Mouse (Mus musculus) hindbrain, embryonic 12.5 days (tissue): ENCODE data around the gene Zfp648. TPM values are rescaled to one million over a fixed set of nuclear protein-coding genes. Genes with fewer than 3 reads are reported as not detected.

Experiments
- ATAC-seq: fragments of 200-750 bp; cut with Nextera tagmentation; 2 replicates; pipeline ENCODE4 v1.8.0; 2017; ENCODE audit warnings: moderate TSS enrichment; ENCODE audit not compliant: low FRiP score
- H3K27ac ChIP-seq: fragments of 300-500 bp; sonication (generic); 2 replicates; pipeline ENCODE4 v1.5.1; 2016; ENCODE audit warnings: mild to moderate bottlenecking
- H3K27me3 ChIP-seq: fragments of 300-500 bp; sonication (generic); 2 replicates; pipeline ENCODE4 v1.6.1; 2016; ENCODE audit warnings: mild to moderate bottlenecking
- H3K36me3 ChIP-seq: fragments of 300-500 bp; sonication (generic); 2 replicates; pipeline ENCODE4 v1.6.1; 2016; ENCODE audit warnings: mild to moderate bottlenecking
- H3K4me1 ChIP-seq: fragments of 300-500 bp; sonication (generic); 2 replicates; pipeline ENCODE4 v1.6.1; 2016
- H3K4me2 ChIP-seq: fragments of 300-500 bp; sonication (generic); replicated peaks from 2 replicates; pipeline ENCODE4 v1.6.1; 2016; ENCODE audit warnings: mild to moderate bottlenecking
- H3K4me3 ChIP-seq: fragments of 300-500 bp; sonication (generic); 2 replicates; pipeline ENCODE4 v1.5.1; 2016; ENCODE audit warnings: mild to moderate bottlenecking
- H3K9ac ChIP-seq: fragments of 300-500 bp; sonication (generic); 2 replicates; pipeline ENCODE4 v1.6.1; 2016; ENCODE audit warnings: mild to moderate bottlenecking, moderate library complexity
- H3K9me3 ChIP-seq: fragments of 300-500 bp; sonication (generic); replicated peaks from 2 replicates; pipeline ENCODE4 v1.6.1; 2016; ENCODE audit warnings: mild to moderate bottlenecking
- WGBS: fragments of 180-500 bp; shearing (Covaris S2); methylation state at CpG from one replicate; pipeline ENCODE4 v1.1.7; 2016; 5-methylcytosine and 5-hydroxymethylcytosine counted together
- polyA plus RNA-seq: library from polyadenylated mRNA; unstranded; fragments of >200 nt; fragmentation: Nextera tagmentation; extraction: Ambion mirVana; gene quantifications from 2 replicates; pipeline ENCODE4 v1.2.1, GENCODE M21; 2016

Gene Zfp648
- polyA plus RNA-seq: 0.72 and 1.1 TPM in 2 replicates

DNA sequence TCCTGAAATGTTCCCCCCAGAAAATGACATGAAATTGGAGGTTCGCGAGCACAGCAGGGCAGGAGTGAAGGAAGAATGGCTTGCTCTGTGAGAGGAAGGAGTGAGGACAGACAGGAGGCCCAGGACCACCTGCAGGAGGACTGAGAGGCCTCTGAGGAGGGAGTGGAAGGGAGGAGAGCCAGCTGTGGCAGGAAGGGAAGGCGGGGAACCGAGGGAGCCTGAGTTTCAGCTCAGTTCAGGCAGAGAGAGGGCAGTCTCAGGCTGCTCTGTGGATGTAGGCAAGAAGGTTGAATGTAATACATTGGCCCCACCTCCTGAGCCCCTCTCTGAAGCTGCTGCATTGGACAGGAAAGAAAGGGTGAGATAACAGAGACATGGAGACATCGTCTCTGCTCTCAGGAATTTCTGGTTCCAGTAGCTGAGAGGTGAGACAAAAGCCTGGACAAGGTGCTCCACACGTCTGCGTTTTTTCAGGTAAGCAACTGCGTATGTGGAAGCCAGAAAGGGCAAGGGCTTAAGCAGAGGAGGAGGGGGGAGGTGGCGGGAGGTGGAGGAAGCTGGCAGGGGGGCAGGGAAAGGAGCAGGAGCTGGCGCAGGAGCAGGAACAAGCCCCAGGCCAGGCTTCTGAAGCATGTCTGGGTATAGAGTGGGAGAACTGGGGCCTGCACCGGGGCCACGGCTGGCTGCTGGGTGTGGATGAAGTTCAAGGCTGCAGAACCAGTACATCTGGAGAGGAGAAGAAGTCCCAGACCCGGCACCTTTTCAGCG lies at the start of gene Zfp648:
Zfp648 (plus strand) TSS at position 233 of the 768 bp plus-strand sequence.
- Histone ChIP-seq H3K4me2 (0 out of 2 replicates have a peak within 1 kb of the TSS, but pooled peaks have one; percentile 1), H3K4me1 (peaks cover 11% of the 10 kb centered on the region), H3K4me3 (no peak within 1 kb of the TSS), H3K27ac (no peak within 1 kb of the TSS; the same call in 1 of the 2 replicates), H3K27me3 (peaks cover 37% of the 10 kb centered on the region), H3K36me3 (no peaks in the 10 kb centered on the region), H3K9ac (no peak within 1 kb of the TSS), H3K9me3 (no peaks in the 10 kb centered on the region)
- no peak for ATAC-seq
- 36% methylated on average over 14 of the region's 14 CpGs for WGBS

DNA sequence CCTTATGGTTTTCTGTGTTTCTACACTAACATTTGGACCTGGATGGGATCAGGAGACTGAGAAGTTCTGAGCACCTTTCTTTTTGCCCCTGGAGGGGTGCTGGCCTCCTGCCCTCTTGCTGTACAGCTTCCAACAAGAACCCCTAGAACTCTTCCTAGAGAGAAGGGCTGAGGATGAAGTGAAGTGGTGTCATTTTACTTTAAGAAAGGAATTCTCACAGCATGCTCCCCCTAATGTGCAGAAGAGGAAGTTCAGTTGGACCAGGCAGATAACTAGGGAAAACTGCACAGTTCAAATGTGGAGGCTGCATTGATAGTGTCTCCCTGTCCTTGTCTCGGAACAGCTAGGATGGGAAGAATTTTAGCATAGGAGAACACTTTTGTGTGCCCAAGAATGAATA lies 48.4 kb upstream of the Zfp648 start:
- H3K4me3 ChIP-seq: no peak overlapping the region
- H3K4me1 ChIP-seq: peaks cover 23% of the 10 kb centered on the region
- no peak for ATAC-seq
- no peak overlapping the region for H3K9ac ChIP-seq
- WGBS: 81% methylated on average over 1 of the region's 1 CpGs
- H3K4me2 ChIP-seq: no peak overlapping the region
- H3K36me3 ChIP-seq: no peaks in the 10 kb centered on the region
- H3K27ac ChIP-seq: no peak overlapping the region
- no peaks in the 10 kb centered on the region for H3K9me3 ChIP-seq
- H3K27me3 ChIP-seq: no peaks in the 10 kb centered on the region

DNA sequence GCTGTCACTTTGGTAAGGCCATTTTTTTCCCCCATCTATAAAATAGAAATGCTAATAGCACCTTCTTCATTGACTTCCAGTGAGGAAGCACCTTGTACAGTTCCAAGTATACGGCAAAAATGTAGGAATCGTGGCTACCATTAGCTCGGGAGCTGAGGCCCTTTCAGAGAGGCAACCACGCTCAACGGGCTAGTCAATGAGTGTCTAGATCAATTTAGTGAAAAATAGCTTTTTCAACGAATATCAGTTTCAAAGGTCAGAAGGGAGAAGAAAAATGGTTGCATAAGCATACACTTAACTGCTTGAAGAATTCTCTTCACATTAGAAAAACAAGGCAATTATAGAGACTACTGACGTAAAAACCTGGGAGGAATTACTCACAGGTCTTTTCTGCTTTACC lies 47.2 kb upstream of the Zfp648 start:
- 88% methylated on average over 7 of the region's 7 CpGs for WGBS
- Histone ChIP-seq H3K4me2 (no peak overlapping the region), H3K4me1 (peaks cover 23% of the 10 kb centered on the region), H3K27ac (no peak overlapping the region), H3K9me3 (no peaks in the 10 kb centered on the region), H3K27me3 (no peaks in the 10 kb centered on the region), H3K36me3 (no peaks in the 10 kb centered on the region), H3K9ac (no peak overlapping the region), H3K4me3 (no peak overlapping the region)
- no peak for ATAC-seq

DNA sequence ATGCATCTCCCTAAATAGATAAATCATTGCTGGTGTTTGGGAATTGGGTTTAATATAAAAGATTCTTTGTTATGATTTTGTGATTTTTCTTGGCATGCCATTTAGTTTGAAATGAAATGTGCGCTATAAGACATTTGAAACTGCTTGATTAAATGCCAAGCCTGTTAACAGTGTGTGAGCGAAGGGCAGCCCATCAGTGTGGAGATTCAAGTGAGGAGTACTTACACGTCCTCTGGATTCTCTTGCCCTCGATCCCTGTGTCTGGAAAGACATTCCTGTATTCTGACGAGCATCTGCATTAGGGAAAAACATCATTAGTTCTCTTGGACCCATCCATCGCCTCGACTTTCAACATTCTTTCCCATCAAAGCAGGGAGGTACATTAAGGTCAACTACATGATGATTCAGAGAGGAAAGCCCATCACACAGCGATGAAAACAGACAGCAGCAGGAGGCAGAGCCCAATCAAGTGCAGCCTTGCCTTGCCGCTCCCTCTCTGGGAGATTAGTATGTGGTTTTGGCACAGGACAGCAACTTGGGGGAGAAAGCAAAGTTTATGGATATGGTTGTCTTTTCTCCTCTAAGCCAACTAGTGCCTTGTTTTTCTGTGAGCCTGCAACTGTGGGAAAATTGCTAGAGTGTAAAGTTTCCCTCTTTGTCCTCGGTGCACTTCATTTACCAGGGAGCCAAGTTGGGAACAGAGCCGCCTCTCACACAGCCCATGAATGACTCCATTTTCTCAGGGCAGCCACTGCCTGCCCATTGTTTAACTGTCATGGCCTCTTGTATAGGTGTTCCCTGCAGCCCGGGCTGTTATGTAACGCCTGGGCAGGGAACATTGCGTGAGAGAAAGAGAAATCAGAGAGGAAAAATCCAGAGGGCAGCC lies 44.6 kb upstream of the Zfp648 start:
- Histone ChIP-seq H3K9me3 (no peaks in the 10 kb centered on the region), H3K9ac (no peak overlapping the region), H3K4me3 (no peak overlapping the region), H3K27ac (peak overlapping the region; percentile 80), H3K4me1 (peaks cover 14% of the 10 kb centered on the region), H3K36me3 (no peaks in the 10 kb centered on the region), H3K27me3 (0 out of 2 replicates have a peak, but pooled peaks cover 2% of the 10 kb centered on the region), H3K4me2 (no peak overlapping the region)
- 42% methylated on average over 14 of the region's 14 CpGs for WGBS
- peak; percentile 95 for ATAC-seq

DNA sequence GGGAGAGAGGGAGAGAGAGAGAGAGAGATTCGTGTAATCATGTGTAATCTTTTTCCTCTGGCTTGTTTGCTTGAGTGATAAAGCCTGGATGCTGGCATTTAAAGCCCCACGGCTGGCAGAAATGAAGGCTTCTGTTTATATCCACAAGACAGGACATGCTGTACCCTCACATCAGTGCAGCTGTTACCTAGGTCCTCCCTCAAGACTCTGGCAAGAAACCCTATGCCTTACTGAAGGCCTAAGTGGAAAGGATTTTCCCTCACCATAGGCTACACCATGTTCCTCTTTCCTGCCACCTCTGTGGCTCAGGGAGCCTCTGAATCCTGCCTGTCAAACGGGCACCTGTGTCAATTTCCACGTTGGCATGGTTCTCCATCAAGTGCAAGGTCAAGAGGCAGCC lies 43.9 kb upstream of the Zfp648 start:
- H3K36me3 ChIP-seq: no peaks in the 10 kb centered on the region
- H3K4me2 ChIP-seq: no peak overlapping the region
- no peak overlapping the region for H3K4me3 ChIP-seq
- no peaks in the 10 kb centered on the region for H3K9me3 ChIP-seq
- H3K27me3 ChIP-seq: 0 out of 2 replicates have a peak, but pooled peaks cover 2% of the 10 kb centered on the region
- H3K9ac ChIP-seq: no peak overlapping the region
- peak; percentile 57 for ATAC-seq
- WGBS: 62% methylated on average over 4 of the region's 4 CpGs
- peaks cover 14% of the 10 kb centered on the region for H3K4me1 ChIP-seq
- peak overlapping the region; percentile 80 for H3K27ac ChIP-seq

DNA sequence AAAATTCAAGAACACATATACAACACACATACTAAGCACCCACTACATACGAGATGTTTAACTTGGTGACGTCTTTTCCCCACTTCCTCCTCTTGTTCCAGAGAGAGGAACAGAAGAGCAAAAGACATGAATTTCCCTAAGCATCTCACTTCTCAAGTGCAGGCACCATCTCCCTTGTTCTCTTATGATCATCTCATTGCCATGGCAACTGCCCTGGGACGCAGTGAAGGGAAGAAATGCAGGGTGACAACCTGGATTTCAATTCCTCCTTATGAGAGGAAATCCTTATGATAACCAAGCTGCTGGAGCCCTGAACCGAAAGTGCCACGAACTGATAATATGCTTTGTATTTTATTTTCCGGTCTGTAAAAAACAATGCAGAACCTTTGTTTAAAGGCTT lies 33.3 kb upstream of the Zfp648 start:
- Histone ChIP-seq H3K4me1 (no peaks in the 10 kb centered on the region), H3K9ac (no peak overlapping the region), H3K4me2 (no peak overlapping the region), H3K36me3 (no peaks in the 10 kb centered on the region), H3K9me3 (no peaks in the 10 kb centered on the region; the same call in 1 of the 2 replicates), H3K4me3 (no peak overlapping the region), H3K27ac (no peak overlapping the region), H3K27me3 (no peaks in the 10 kb centered on the region)
- ATAC-seq: no peak
- WGBS: 84% methylated on average over 6 of the region's 6 CpGs

DNA sequence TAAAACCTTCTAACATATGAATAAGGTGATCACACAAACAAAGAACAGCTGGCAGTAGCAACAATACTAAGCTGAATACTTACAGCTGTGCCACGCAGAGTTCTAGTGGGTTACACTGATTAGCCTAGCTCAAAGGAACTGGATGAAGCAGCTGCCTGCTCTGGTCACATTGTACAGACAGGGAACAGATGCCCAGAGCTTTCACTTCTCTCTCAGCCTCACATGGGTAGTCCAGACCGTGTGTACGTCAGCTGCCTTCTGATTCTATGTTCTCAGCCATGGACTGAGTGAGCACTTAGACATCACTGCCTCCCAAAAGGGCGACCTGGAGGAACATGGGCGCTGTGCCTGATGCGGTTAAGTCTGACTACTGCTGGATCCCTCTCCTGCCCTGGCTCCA lies 25.7 kb upstream of the Zfp648 start:
- Histone ChIP-seq H3K4me3 (no peak overlapping the region), H3K27ac (no peak overlapping the region), H3K4me2 (no peak overlapping the region), H3K27me3 (no peaks in the 10 kb centered on the region), H3K4me1 (no peaks in the 10 kb centered on the region), H3K9me3 (no peaks in the 10 kb centered on the region; the same call in 1 of the 2 replicates), H3K9ac (no peak overlapping the region), H3K36me3 (no peaks in the 10 kb centered on the region)
- 80% methylated on average over 6 of the region's 6 CpGs for WGBS
- ATAC-seq: no peak

DNA sequence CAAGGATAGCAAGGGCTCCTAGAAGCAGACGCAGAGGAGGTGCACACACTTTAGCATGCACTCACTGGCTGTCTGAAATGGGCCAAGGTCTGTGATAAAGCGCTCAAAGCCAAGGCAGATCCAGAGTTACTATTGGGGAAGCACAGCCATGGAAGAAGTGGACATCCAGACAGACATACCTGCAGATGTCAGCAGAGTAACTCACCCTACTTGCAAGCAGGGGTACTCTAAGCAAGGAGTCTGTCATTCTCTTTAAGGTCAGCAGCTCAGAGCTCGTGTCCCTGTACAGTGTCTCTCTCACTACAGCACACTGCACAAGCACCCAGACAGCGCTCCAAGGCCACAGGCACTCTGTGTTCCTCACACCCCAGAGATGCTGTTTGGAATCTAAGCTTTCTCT lies 23.2 kb upstream of the Zfp648 start:
- Histone ChIP-seq H3K4me2 (no peak overlapping the region), H3K9me3 (no peaks in the 10 kb centered on the region)

DNA sequence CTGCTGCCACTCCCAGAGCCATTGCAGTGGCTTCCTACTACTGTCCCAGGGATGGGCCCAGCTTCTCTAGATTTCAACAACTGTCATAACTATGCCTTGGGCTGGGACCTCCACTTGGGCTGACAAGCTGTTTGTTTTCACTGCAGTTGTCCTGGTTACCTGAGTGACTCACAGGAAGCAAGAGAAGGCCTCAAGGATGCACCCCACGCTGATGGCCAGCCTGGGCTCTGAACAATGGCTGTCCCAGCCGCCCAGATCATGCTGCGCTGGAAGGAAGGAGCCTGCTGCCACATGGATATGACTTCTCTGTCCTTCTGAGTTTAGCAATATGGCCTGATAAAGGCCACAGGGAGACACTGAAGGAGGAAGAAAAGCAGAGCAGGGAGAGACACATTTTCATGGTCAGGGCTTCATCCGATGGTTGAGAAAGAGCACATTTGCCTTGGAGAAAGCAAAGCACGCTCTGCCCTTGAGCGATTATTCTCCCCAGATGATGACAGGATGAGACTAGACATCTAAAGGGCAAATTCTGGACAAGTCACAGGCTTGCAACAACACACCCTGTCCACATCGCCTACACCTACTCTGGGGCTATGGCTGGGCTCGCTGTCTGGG lies 22.3 kb upstream of the Zfp648 start:
- Histone ChIP-seq H3K27me3 (no peaks in the 10 kb centered on the region), H3K9ac (no peak overlapping the region), H3K4me3 (no peak overlapping the region), H3K4me1 (no peaks in the 10 kb centered on the region), H3K27ac (no peak overlapping the region), H3K9me3 (no peaks in the 10 kb centered on the region), H3K36me3 (no peaks in the 10 kb centered on the region), H3K4me2 (no peak overlapping the region)
- 86% methylated on average over 8 of the region's 8 CpGs for WGBS
- ATAC-seq: no peak

More for the DNA sequence above, 23.2 kb upstream of the Zfp648 start:
- H3K4me1 ChIP-seq: no peaks in the 10 kb centered on the region
- H3K9ac ChIP-seq: no peak overlapping the region
- H3K27ac ChIP-seq: no peak overlapping the region
- no peak overlapping the region for H3K4me3 ChIP-seq
- 92% methylated on average over 4 of the region's 4 CpGs for WGBS
- no peak for ATAC-seq
- no peaks in the 10 kb centered on the region for H3K36me3 ChIP-seq
- no peaks in the 10 kb centered on the region for H3K27me3 ChIP-seq

DNA sequence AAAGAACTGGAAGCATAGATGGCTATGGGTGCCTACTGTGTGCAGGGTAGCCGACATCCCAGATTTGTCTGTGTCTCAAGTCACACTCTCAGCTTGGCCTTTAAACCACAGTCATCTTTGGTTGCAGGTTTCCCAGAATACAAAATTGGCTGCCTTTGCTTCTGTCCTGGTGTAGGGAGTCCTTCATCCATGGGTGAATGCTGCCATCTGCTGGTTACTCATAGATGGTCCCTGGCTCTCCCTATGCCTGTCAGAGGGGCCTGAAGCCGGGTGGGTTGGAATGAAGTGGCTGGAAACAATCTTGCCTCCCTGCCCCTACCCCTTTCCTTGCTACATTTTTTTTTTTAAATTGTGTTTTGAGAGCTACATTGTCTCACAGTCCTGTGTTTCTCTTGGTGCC lies 20.0 kb upstream of the Zfp648 start:
- no peak overlapping the region for H3K4me3 ChIP-seq
- H3K36me3 ChIP-seq: no peaks in the 10 kb centered on the region
- no peak overlapping the region for H3K27ac ChIP-seq
- WGBS: 35% methylated on average over 2 of the region's 2 CpGs
- H3K4me2 ChIP-seq: no peak overlapping the region
- H3K4me1 ChIP-seq: no peaks in the 10 kb centered on the region
- no peak overlapping the region for H3K9ac ChIP-seq
- no peaks in the 10 kb centered on the region for H3K27me3 ChIP-seq
- peak; percentile 84 for ATAC-seq
- no peaks in the 10 kb centered on the region; the same call in 1 of the 2 replicates for H3K9me3 ChIP-seq

DNA sequence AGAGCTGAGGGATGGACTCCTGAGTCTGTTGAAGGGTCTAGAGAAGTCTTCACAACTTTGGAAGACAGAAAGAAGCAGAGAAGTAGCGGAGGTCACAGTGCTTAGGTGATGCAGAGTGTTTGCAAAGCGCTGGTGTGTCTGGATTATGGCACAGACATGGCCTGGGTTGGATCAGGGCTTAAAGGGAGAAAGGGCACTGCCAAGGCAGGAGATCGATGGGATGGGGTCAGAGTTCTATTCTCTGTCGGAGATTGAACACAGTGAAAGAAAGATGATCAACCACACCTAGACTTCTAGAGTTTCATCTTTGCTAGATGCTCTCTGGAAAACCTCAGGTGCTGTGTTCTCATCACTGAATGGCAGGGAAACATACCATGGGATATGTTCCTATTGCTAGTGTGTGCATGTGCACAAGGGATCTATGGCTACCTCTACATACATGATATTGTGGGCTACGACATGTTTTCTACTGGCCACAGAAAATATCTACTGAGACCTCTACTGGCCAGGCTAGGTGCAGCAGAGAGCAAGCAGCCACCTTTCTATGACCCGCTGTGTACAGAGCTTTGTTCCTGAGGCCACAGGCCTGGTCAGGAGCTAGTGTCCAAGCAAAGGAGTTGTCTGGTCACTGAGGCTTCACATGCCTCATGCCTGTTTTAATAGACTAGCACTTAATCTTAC lies 18.5 kb upstream of the Zfp648 start:
- Histone ChIP-seq H3K9me3 (no peaks in the 10 kb centered on the region; the same call in 1 of the 2 replicates), H3K4me3 (no peak overlapping the region), H3K27ac (no peak overlapping the region), H3K36me3 (no peaks in the 10 kb centered on the region), H3K27me3 (no peaks in the 10 kb centered on the region), H3K9ac (no peak overlapping the region), H3K4me1 (no peaks in the 10 kb centered on the region), H3K4me2 (no peak overlapping the region)
- no peak for ATAC-seq
- WGBS: 77% methylated on average over 6 of the region's 6 CpGs
